27 mouse cellular contexts compared by ENCODE assay signal in the genomic region with DNA sequence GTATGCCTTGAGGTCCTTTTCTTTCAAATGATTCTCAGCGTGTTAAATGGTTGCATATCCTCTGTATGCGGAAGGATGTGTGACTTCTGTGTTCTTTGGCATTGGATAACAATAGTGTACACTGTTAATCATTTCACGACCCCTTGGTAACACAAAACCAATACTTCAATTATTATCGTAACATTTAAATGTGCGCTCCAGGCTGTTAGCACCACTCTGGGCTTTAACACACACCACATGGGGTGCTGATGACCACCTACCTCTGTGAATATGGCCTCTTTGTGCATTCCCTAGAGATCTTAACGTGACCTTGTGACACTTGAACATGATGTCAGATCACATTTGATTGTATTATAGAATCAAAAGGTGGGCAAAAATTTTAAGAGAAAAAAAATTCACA.
A peak's percentile ranks its signal among the peaks of the same experiment; 100 is the strongest.
DNase-seq lines count a peak whose midpoint lies in the region; ATAC-seq and TF ChIP-seq lines count a peak whose summit lies in the region.
"Had no signal": no experiment of that assay in that cellular context is flagged by ENCODE, and none has a peak within 500 bp of the region (broad histone marks: within the 10 kb centered on the region; RNA-seq: fewer than 3 reads in every experiment).

No protein-coding gene starts in this region.

- TF ChIP-seq CTCF in midbrain, postnatal 0 days (IDR thresholded peaks at IDR 0.05) = no peak

- no peak overlapping the region for H3K27ac ChIP-seq in forebrain, embryonic 12.5 days
- no peak overlapping the region for H3K27ac ChIP-seq in forebrain, embryonic 16.5 days (ENCODE audit: low read length)
- H3K27ac ChIP-seq in midbrain, embryonic 11.5 days (ENCODE audit: low read depth, low read length) = no peak overlapping the region
- no peak overlapping the region for H3K27ac ChIP-seq in midbrain, postnatal 0 days (ENCODE audit: low read depth, low read length)
- H3K27ac ChIP-seq in forebrain, embryonic 15.5 days (replicated peaks) = no peak overlapping the region
- no peak overlapping the region for H3K27ac ChIP-seq in midbrain, embryonic 16.5 days (ENCODE audit: low read length)
- H3K27ac ChIP-seq: embryonic facial prominence, embryonic 12.5 days; embryonic facial prominence, embryonic 15.5 days; heart, adult 2 months; heart, embryonic 10.5 days; heart, embryonic 13.5 days; hindbrain, embryonic 15.5 days; intestine, embryonic 15.5 days had no signal

- H3K9ac ChIP-seq in forebrain, embryonic 12.5 days = no peak overlapping the region
- H3K9ac ChIP-seq in forebrain, embryonic 16.5 days (replicated peaks; ENCODE audit: low read depth, low read length) = no peak overlapping the region
- no peak overlapping the region for H3K9ac ChIP-seq in midbrain, embryonic 11.5 days (ENCODE audit: low read length)
- no peak overlapping the region for H3K9ac ChIP-seq in midbrain, postnatal 0 days (replicated peaks; ENCODE audit: low read length, poor library complexity, severe bottlenecking)
- H3K9ac ChIP-seq in forebrain, embryonic 15.5 days (replicated peaks) = no peak overlapping the region
- H3K9ac ChIP-seq in midbrain, embryonic 16.5 days (ENCODE audit: low read depth, low read length) = no peak overlapping the region
- H3K9ac ChIP-seq: embryonic facial prominence, embryonic 12.5 days; embryonic facial prominence, embryonic 15.5 days; heart, embryonic 13.5 days; hindbrain, embryonic 15.5 days; intestine, embryonic 15.5 days had no signal

- no peaks in the 10 kb centered on the region for H3K36me3 ChIP-seq in forebrain, embryonic 12.5 days (replicated peaks)
- no peaks in the 10 kb centered on the region for H3K36me3 ChIP-seq in forebrain, embryonic 16.5 days (ENCODE audit: control insufficient read depth, insufficient read depth)
- no peaks in the 10 kb centered on the region for H3K36me3 ChIP-seq in midbrain, embryonic 11.5 days (ENCODE audit: control insufficient read depth, insufficient read depth, low read length)
- no peaks in the 10 kb centered on the region for H3K36me3 ChIP-seq in midbrain, postnatal 0 days (ENCODE audit: insufficient read depth, low read length)
- no peaks in the 10 kb centered on the region for H3K36me3 ChIP-seq in forebrain, embryonic 15.5 days
- no peaks in the 10 kb centered on the region for H3K36me3 ChIP-seq in midbrain, embryonic 16.5 days (ENCODE audit: control insufficient read depth, insufficient read depth, low read length)
- H3K36me3 ChIP-seq: embryonic facial prominence, embryonic 12.5 days; embryonic facial prominence, embryonic 15.5 days; G1E; heart, embryonic 10.5 days; heart, embryonic 13.5 days; hindbrain, embryonic 15.5 days; intestine, embryonic 15.5 days had no signal

- H3K4me3 ChIP-seq in forebrain, embryonic 12.5 days (replicated peaks) = no peak overlapping the region
- no peak overlapping the region for H3K4me3 ChIP-seq in forebrain, embryonic 16.5 days (replicated peaks; ENCODE audit: low read length)
- H3K4me3 ChIP-seq in midbrain, embryonic 11.5 days (ENCODE audit: low read depth, low read length) = no peak overlapping the region
- H3K4me3 ChIP-seq in midbrain, postnatal 0 days (ENCODE audit: low read depth, low read length) = no peak overlapping the region
- no peak overlapping the region for H3K4me3 ChIP-seq in forebrain, embryonic 15.5 days
- no peak overlapping the region for H3K4me3 ChIP-seq in midbrain, embryonic 16.5 days (ENCODE audit: low read depth, low read length)
- H3K4me3 ChIP-seq: embryonic facial prominence, embryonic 12.5 days; embryonic facial prominence, embryonic 15.5 days; heart, adult 2 months; heart, embryonic 10.5 days; heart, embryonic 13.5 days; hindbrain, embryonic 15.5 days; intestine, embryonic 15.5 days had no signal

- 73% methylated on average over 6 of the region's 6 CpGs for WGBS in forebrain, embryonic 12.5 days
- WGBS in forebrain, embryonic 16.5 days = 70% methylated on average over 6 of the region's 6 CpGs
- WGBS in midbrain, embryonic 11.5 days = 86% methylated on average over 6 of the region's 6 CpGs
- WGBS in midbrain, postnatal 0 days = 54% methylated on average over 6 of the region's 6 CpGs
- WGBS in forebrain, embryonic 15.5 days = 63% methylated on average over 6 of the region's 6 CpGs
- 56% methylated on average over 6 of the region's 6 CpGs for WGBS in midbrain, embryonic 16.5 days

- no peak overlapping the region for H3K4me2 ChIP-seq in forebrain, embryonic 12.5 days
- no peak overlapping the region for H3K4me2 ChIP-seq in forebrain, embryonic 16.5 days (ENCODE audit: low read length)
- no peak overlapping the region for H3K4me2 ChIP-seq in midbrain, embryonic 11.5 days
- H3K4me2 ChIP-seq in midbrain, postnatal 0 days (ENCODE audit: low read depth, low read length, poor library complexity, severe bottlenecking) = no peak overlapping the region
- no peak overlapping the region for H3K4me2 ChIP-seq in forebrain, embryonic 15.5 days (replicated peaks)
- no peak overlapping the region for H3K4me2 ChIP-seq in midbrain, embryonic 16.5 days (ENCODE audit: low read length)
- H3K4me2 ChIP-seq: embryonic facial prominence, embryonic 12.5 days; embryonic facial prominence, embryonic 15.5 days; heart, embryonic 13.5 days; hindbrain, embryonic 15.5 days; intestine, embryonic 15.5 days had no signal

- H3K4me1 ChIP-seq in forebrain, embryonic 12.5 days = no peaks in the 10 kb centered on the region
- H3K4me1 ChIP-seq in forebrain, embryonic 16.5 days (replicated peaks; ENCODE audit: control insufficient read depth, insufficient read depth, low read length) = peaks cover 2% of the 10 kb centered on the region
- H3K4me1 ChIP-seq in midbrain, embryonic 11.5 days (ENCODE audit: control insufficient read depth, insufficient read depth, low read length) = no peaks in the 10 kb centered on the region
- no peaks in the 10 kb centered on the region for H3K4me1 ChIP-seq in midbrain, postnatal 0 days (ENCODE audit: insufficient read depth, low read length)
- H3K4me1 ChIP-seq in forebrain, embryonic 15.5 days = peaks cover 5% of the 10 kb centered on the region
- no peaks in the 10 kb centered on the region for H3K4me1 ChIP-seq in midbrain, embryonic 16.5 days (ENCODE audit: control insufficient read depth, insufficient read depth, low read length)
- H3K4me1 ChIP-seq: embryonic facial prominence, embryonic 12.5 days; heart, embryonic 10.5 days; heart, embryonic 13.5 days; intestine, embryonic 15.5 days had no signal

- H3K9me3 ChIP-seq in forebrain, embryonic 12.5 days = no peaks in the 10 kb centered on the region
- H3K9me3 ChIP-seq in forebrain, embryonic 16.5 days (ENCODE audit: control insufficient read depth, low read length) = no peaks in the 10 kb centered on the region
- H3K9me3 ChIP-seq in midbrain, embryonic 11.5 days (ENCODE audit: control insufficient read depth, low read length) = no peaks in the 10 kb centered on the region
- H3K9me3 ChIP-seq in midbrain, postnatal 0 days (ENCODE audit: low read length) = no peaks in the 10 kb centered on the region
- H3K9me3 ChIP-seq in forebrain, embryonic 15.5 days = no peaks in the 10 kb centered on the region
- no peaks in the 10 kb centered on the region for H3K9me3 ChIP-seq in midbrain, embryonic 16.5 days (replicated peaks; ENCODE audit: control insufficient read depth, low read length, poor library complexity, severe bottlenecking)
- H3K9me3 ChIP-seq: embryonic facial prominence, embryonic 12.5 days; embryonic facial prominence, embryonic 15.5 days; G1E; heart, embryonic 10.5 days; heart, embryonic 13.5 days; hindbrain, embryonic 15.5 days; intestine, embryonic 15.5 days had no signal

- ATAC-seq in forebrain, embryonic 12.5 days (ENCODE audit: low FRiP score) = 0 out of 2 replicates have a peak, but pooled peaks have one; percentile 36
- ATAC-seq in forebrain, embryonic 16.5 days = no peak
- ATAC-seq in midbrain, embryonic 11.5 days (ENCODE audit: low FRiP score) = peak; percentile 27; the same call in 1 of the 2 replicates
- no peak for ATAC-seq in midbrain, postnatal 0 days (ENCODE audit: low FRiP score)
- peak; percentile 17; the same call in 1 of the 2 replicates for ATAC-seq in forebrain, embryonic 15.5 days (replicated peaks)
- peak; percentile 56 for ATAC-seq in midbrain, embryonic 16.5 days
- ATAC-seq: intestine, embryonic 15.5 days; Patski had no signal

- H3K27me3 ChIP-seq in forebrain, embryonic 12.5 days = no peaks in the 10 kb centered on the region; the same call in 1 of the 2 replicates
- H3K27me3 ChIP-seq in forebrain, embryonic 16.5 days (replicated peaks; ENCODE audit: control insufficient read depth, insufficient read depth, low read length) = no peaks in the 10 kb centered on the region
- no peaks in the 10 kb centered on the region for H3K27me3 ChIP-seq in midbrain, embryonic 11.5 days (ENCODE audit: control insufficient read depth, insufficient read depth, low read length)
- H3K27me3 ChIP-seq in midbrain, postnatal 0 days (ENCODE audit: insufficient read depth, low read length) = no peaks in the 10 kb centered on the region; the same call in 1 of the 2 replicates
- no peaks in the 10 kb centered on the region for H3K27me3 ChIP-seq in forebrain, embryonic 15.5 days
- H3K27me3 ChIP-seq in midbrain, embryonic 16.5 days (ENCODE audit: control insufficient read depth, insufficient read depth, low read depth, low read length) = no peaks in the 10 kb centered on the region; the same call in 1 of the 2 replicates
- H3K27me3 ChIP-seq: CH12.LX; embryonic facial prominence, embryonic 12.5 days; embryonic facial prominence, embryonic 15.5 days; heart, embryonic 13.5 days; hindbrain, embryonic 15.5 days; intestine, embryonic 15.5 days had no signal

- no peak for DNase-seq in midbrain, embryonic 11.5 days (ENCODE audit: low spot score, missing footprints)
- no peak for DNase-seq in midbrain, postnatal 0 days (ENCODE audit: low spot score)
- DNase-seq in kidney, postnatal 4 days = no peak
- DNase-seq: adrenal gland, postnatal 10 days; adrenal gland, postnatal 36 days; B cell, adult 2 months; cerebellum, adult 2 months; cerebellum, adult 9-11 months; cerebellum, postnatal 25 days; gastrocnemius, postnatal 10 days; gastrocnemius, postnatal 36 days; heart, adult 2 months; heart, postnatal 14 days; heart, postnatal 4 days had no signal

Comparison
In these comparisons a context has a peak if more than half of its experiments do, and no peak if none do; other contexts are left out.
1. ATAC-seq: peak in forebrain, embryonic 12.5 days (single experiment), midbrain, embryonic 11.5 days (single experiment), forebrain, embryonic 15.5 days (single experiment) and midbrain, embryonic 16.5 days (single experiment); none in forebrain, embryonic 16.5 days (single experiment) and midbrain, postnatal 0 days (single experiment).